Mouse (Mus musculus): ENCODE measurements around the gene Tspan4. TPM values are rescaled to one million over a fixed set of nuclear protein-coding genes. Genes with fewer than 3 reads are reported as not detected.

The Tspan4 gene
- polyA plus RNA-seq, 1 experiment, result 15.7 TPM

DNA sequence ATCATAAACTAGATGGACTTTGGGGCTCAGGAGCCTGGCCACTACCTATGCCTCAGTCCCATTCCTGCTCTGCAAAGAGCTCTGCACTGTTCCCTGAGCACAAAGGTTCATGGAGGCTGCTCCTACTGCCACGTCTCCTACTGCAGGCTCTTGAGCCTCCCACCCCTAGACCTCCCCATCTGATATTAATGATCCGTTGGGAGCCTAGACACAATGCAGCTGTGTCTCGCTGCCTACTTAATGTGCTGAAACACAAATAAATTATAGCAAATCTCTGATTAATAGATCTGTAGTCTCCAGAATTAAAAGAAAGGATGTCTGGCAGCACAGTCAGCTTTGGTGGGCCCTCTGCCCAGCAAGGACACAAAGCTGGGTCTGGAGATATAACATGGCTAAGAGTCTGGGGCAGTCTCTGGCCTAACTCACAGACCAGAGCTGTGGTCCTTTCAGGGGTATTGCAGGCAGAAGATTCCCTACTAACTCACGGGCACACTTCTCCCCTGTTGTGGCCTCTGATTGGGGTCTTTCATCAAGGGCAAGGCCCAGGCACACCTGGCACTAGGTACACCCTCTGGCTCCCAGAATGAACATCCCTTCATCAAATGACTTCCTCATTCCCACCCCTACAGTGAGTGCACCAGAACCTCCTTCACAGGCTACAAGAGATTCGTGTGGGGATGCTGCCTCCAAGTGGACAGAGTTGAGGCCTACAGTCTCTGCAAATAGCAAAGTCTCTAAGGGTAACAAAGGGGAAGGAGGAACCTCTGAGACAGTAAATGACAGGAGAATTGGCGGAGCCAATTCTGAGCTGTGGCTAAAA, 49.9 kb downstream of the Tspan4 start:
- Histone ChIP-seq H3K4me1 (ENCODE audit: control insufficient read depth, insufficient read depth, insufficient read length, low read length) (no peaks in the 10 kb centered on the region), H3K36me3 (ENCODE audit: control insufficient read depth, insufficient read depth, low read length) (peaks cover 39% of the 10 kb centered on the region)
- TF ChIP-seq POLR2A (IDR thresholded peaks at IDR 0.05; ENCODE audit: low read depth, low read length) (no peak; the same call in 1 of the 2 replicates), CTCF (IDR thresholded peaks at IDR 0.05; ENCODE audit: extremely low read depth, insufficient read length, insufficient replicate concordance, low read depth, low read length) (peak; percentile 73; the same call in 1 of the 2 replicates)

GRCm38 (mm10) chr7:141525580-141525925, 50.5 kb downstream of the Tspan4 start:
- Histone ChIP-seq H3K4me3 (ENCODE audit: low read depth, low read length) (no peak overlapping the region), H3K27me3 (ENCODE audit: control insufficient read depth, insufficient read depth, low read length) (no peaks in the 10 kb centered on the region), H3K4me1 (ENCODE audit: control insufficient read depth, insufficient read depth, insufficient read length, low read length) (no peaks in the 10 kb centered on the region), H3K27ac (ENCODE audit: insufficient read depth, low read depth, low read length) (no peak overlapping the region), H3K36me3 (ENCODE audit: control insufficient read depth, insufficient read depth, low read length) (peaks cover 39% of the 10 kb centered on the region)
- 90% methylated on average over 4 of the region's 4 CpGs for WGBS
- TF ChIP-seq CTCF (IDR thresholded peaks at IDR 0.05; ENCODE audit: extremely low read depth, insufficient read length, insufficient replicate concordance, low read depth, low read length) (no peak), POLR2A (IDR thresholded peaks at IDR 0.05; ENCODE audit: low read depth, low read length) (no peak)

More for the DNA sequence above, 49.9 kb downstream of the Tspan4 start:
- WGBS, result 64% methylated on average over 6 of the region's 6 CpGs
- no peaks in the 10 kb centered on the region for H3K27me3 ChIP-seq (ENCODE audit: control insufficient read depth, insufficient read depth, low read length)
- H3K27ac ChIP-seq (ENCODE audit: insufficient read depth, low read depth, low read length), result no peak overlapping the region
- no peak overlapping the region for H3K4me3 ChIP-seq (ENCODE audit: low read depth, low read length)

GRCm38 (mm10) chr7:141535570-141535969, 60.5 kb downstream of the Tspan4 start:
- Histone ChIP-seq H3K4me3 (ENCODE audit: low read depth, low read length) (no peak overlapping the region), H3K4me1 (ENCODE audit: control insufficient read depth, insufficient read depth, insufficient read length, low read length) (peaks cover 24% of the 10 kb centered on the region; the same call in 1 of the 2 replicates), H3K27me3 (ENCODE audit: control insufficient read depth, insufficient read depth, low read length) (no peaks in the 10 kb centered on the region), H3K27ac (ENCODE audit: insufficient read depth, low read depth, low read length) (peak overlapping the region; percentile 90), H3K36me3 (ENCODE audit: control insufficient read depth, insufficient read depth, low read length) (0 out of 2 replicates have a peak, but pooled peaks cover 3% of the 10 kb centered on the region)
- 20% methylated on average over 1 of the region's 1 CpGs for WGBS
- no peak for TF ChIP-seq CTCF (IDR thresholded peaks at IDR 0.05; ENCODE audit: extremely low read depth, insufficient read length, insufficient replicate concordance, low read depth, low read length)

- Histone ChIP-seq H3K27me3 (ENCODE audit: control insufficient read depth, insufficient read depth, low read length) (no peaks in the 10 kb centered on the region), H3K4me3 (ENCODE audit: low read depth, low read length) (peak overlapping the region; percentile 76), H3K36me3 (ENCODE audit: control insufficient read depth, insufficient read depth, low read length) (no peaks in the 10 kb centered on the region), H3K4me1 (ENCODE audit: control insufficient read depth, insufficient read depth, insufficient read length, low read length) (peaks cover 34% of the 10 kb centered on the region; the same call in 1 of the 2 replicates), H3K27ac (ENCODE audit: insufficient read depth, low read depth, low read length) (peak overlapping the region; percentile 60)
- TF ChIP-seq CTCF (IDR thresholded peaks at IDR 0.05; ENCODE audit: extremely low read depth, insufficient read length, insufficient replicate concordance, low read depth, low read length), result no peak
- TF ChIP-seq POLR2A (IDR thresholded peaks at IDR 0.05; ENCODE audit: low read depth, low read length), result no peak
- 1% methylated on average over 18 of the region's 18 CpGs for WGBS
Observed at GRCm38 (mm10) chr7:141538852-141539555, 64.0 kb downstream of the Tspan4 start.

- peaks cover 36% of the 10 kb centered on the region; the same call in 1 of the 2 replicates for H3K4me1 ChIP-seq (ENCODE audit: control insufficient read depth, insufficient read depth, insufficient read length, low read length)
- no peaks in the 10 kb centered on the region for H3K27me3 ChIP-seq (ENCODE audit: control insufficient read depth, insufficient read depth, low read length)
- H3K4me3 ChIP-seq (ENCODE audit: low read depth, low read length), result peak within 1 kb of the TSS; percentile 76
- under 1% methylated on average over 46 of the region's 46 CpGs for WGBS
- H3K36me3 ChIP-seq (ENCODE audit: control insufficient read depth, insufficient read depth, low read length), result no peaks in the 10 kb centered on the region
- TF ChIP-seq CTCF (IDR thresholded peaks at IDR 0.05; ENCODE audit: extremely low read depth, insufficient read length, insufficient replicate concordance, low read depth, low read length) (no peak), POLR2A (IDR thresholded peaks at IDR 0.05; ENCODE audit: low read depth, low read length) (peak; percentile 82; the same call in 1 of the 2 replicates)
- peak within 1 kb of the TSS; percentile 73 for H3K27ac ChIP-seq (ENCODE audit: insufficient read depth, low read depth, low read length)
Observed at GRCm38 (mm10) chr7:141539556-141540311, 64.7 kb downstream of the Tspan4 start, which contains the start of gene Chid1. Gene Chid1 (minus strand): TSS chr7:141539857.

GRCm38 (mm10) chr7:141540312-141541081, 65.5 kb downstream of the Tspan4 start:
- Histone ChIP-seq H3K36me3 (ENCODE audit: control insufficient read depth, insufficient read depth, low read length) (no peaks in the 10 kb centered on the region), H3K4me3 (ENCODE audit: low read depth, low read length) (peak overlapping the region; percentile 76), H3K27ac (ENCODE audit: insufficient read depth, low read depth, low read length) (peak overlapping the region; percentile 73), H3K27me3 (ENCODE audit: control insufficient read depth, insufficient read depth, low read length) (no peaks in the 10 kb centered on the region), H3K4me1 (ENCODE audit: control insufficient read depth, insufficient read depth, insufficient read length, low read length) (peaks cover 34% of the 10 kb centered on the region; the same call in 1 of the 2 replicates)
- TF ChIP-seq CTCF (IDR thresholded peaks at IDR 0.05; ENCODE audit: extremely low read depth, insufficient read length, insufficient replicate concordance, low read depth, low read length), result no peak
- TF ChIP-seq POLR2A (IDR thresholded peaks at IDR 0.05; ENCODE audit: low read depth, low read length), result no peak
- WGBS, result 35% methylated on average over 13 of the region's 13 CpGs

Data from small intestine, adult 2 months (tissue).